Mouse (Mus musculus) gastrocnemius, postnatal 14 days (tissue): ENCODE measurements around the gene Wdr66. TPM values are rescaled to one million over a fixed set of nuclear protein-coding genes. Genes with fewer than 3 reads are reported as not detected.

ENCODE experiments used
- DNase-seq: peaks from one replicate; pipeline ENCODE4 v3.0.0; 2021; ENCODE audit warnings: mixed read lengths
- intact Hi-C: fragments of 180-260 bp; cut with DNase I; formaldehyde crosslinking; loops from one replicate; pipeline ENCODE4 v1.15.1; 2025; ENCODE audit warnings: low total_unique reads
- total RNA-seq, 2 experiments: library from RNA; stranded (reverse); gene quantifications; 2 replicates each; pipeline ENCODE4 v1.2.3; 2021

The Wdr66 gene
- total RNA-seq, 2 experiments from 2014 or later, result 2.0 to 2.2 TPM

DNA sequence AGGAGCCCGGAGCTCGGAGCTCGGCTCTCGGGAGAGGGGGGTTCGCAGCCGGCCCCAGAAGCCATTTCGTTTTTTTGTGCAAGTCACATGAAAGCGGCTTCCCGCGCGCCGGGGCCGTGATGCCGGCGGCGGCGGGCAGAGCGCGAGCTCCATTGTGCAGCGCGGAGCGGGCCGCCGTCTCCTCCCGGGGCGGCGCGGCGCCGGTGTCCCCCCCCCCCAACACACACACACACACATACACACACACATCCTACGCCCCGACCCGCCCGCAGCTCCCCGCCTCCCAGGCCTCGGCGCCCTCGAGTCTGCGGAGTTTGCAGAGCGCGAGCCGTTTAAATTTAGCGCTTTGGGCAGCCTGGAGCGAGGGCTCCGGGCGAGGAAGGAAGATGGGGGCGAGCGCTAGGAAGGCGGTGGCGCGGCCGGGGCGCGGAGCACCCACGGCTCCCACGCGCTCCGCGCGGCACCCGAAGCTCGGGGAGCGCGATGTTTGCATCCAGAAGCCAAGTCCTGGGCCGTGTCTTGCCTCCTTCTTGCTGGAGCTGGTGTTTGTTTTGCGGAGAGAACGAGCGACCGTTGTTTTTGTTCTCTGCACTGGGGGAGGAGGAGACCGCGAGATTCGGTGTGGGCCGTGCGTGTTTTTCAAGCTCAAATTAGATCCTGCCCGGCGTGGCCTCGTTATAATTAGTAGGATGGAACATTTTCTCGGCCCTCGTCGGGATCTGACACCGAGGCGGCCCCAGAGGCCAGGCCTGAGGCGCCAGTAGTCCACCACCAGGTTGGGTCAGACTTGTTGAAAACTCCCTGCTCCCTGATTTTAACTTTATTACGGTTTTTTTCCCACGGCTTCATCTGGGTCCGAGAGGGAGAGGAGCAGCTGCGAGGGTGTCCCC is 93.3 kb downstream of the Wdr66 start:
- intact Hi-C loops, result no loop called here
- DNase-seq, result peak; percentile 70

DNA sequence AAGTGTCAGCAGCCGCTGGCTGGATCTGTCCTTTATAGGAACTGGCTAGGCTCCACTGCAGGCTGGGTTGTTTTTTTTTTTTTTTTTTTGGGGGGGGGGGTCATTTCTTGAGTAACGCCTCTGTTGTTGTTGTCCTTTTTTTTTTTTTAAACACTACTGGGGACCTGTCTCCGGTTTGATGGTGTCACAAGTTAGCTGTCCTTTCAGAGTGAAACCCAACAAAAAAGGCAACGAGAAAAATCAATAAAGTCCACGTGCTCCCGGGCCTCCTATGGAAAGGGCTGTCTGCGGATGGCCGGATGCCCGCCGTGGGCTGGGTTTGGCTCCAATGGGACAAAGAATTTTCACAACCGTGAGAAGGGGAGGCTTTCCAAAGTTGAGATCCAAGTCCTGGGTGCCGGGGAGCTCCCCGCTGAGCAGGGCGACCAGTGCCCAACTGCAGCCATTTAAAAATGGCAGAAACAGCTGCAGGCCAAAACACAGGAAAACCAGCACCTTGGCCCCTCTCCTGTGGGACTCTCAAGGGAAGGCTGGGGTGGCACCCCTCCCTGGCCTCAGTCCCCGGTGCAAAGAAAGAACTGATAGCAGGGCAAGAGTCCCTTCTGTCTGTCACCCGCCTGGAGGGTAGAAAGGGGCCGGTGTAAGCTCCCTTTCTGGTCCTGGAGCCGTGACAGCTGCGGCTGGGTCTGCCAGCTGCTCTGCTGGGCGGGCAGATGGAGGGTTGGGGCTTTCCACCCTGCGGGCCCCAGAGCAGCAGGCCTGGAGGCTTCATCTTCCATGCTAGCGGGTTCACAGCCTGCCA is 94.2 kb downstream of the Wdr66 start:
- intact Hi-C loops, result no loop called here
- DNase-seq, result peak; percentile 84

DNA sequence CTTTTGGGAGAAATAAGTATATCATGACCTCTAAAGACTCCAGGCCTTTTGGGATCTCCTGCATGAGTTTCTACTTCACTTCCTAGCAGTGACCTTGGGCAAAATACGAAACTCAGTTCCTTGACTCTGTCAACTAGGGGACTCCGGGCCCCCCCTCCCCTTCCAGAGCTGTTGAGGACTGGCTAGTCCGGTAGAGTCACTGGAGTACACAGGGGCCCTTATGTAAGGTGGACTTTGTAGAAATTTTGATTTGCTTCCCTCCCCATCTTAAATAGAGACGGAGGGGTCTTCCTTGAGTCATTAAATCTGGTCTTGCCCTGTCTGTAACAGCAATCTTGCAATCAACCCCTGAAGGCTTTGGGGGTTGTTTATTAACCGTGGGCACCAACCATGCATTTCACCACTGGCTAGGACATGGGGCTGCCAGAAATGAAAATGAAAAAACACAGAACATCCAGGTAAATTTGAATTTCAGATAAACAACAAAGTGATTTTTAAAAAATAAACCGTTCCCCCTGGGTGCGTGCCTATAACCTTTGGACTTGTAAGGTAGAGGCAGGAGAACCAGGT is 94.9 kb downstream of the Wdr66 start:
- intact Hi-C loops, result no loop called here
- DNase-seq, result no peak

DNA sequence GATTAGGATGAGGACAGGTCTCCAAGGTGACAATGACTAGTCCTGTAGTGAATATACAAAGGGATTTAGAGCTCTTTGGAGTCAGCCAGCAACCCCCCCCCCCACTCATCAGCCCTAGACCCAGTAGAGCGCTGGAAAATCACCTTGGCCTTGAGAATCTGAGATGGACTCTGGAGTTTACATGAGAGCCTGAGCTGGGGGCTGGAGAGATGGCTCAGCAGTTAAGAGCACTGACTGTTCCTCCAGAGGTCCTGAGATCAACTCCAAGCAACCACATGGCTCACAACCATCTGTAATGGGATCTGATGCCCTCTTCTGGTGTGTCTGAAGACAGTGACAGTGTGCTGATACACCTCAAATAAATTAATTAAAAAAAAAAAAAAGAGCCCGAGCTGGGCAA is 96.1 kb downstream of the Wdr66 start:
- intact Hi-C loops, result no loop called here
- DNase-seq, result no peak

DNA sequence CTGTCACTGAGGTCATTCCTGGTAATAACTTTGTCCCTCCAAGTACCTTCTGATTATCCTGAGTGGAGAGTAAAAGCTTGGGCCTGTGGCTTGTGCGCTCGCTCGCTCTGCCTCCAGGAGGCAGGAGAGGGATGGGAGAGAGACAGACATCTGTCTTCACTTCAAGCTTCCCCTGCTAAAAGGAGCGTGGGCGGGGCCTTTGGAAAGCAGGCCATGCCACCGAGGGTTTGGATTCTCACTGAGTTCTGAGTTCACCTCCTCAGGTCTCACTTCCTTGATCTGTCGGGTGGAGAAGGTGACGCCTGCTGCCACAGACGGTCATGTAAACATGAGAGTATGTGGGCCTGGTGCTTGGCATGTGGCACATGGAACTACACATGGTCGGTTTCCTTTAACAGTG is 98.5 kb downstream of the Wdr66 start:
- intact Hi-C loops, result loop anchor here (5.0 kb wide), 1 partner anchor 63 kb away; no protein-coding TSS in a partner anchor
- DNase-seq, result peak; percentile 56

GRCm38 (mm10) chr5:123355918-123356317 is 104.0 kb downstream of the Wdr66 start:
- intact Hi-C loops, result no loop called here

GRCm38 (mm10) chr5:123357253-123357652 is 105.4 kb downstream of the Wdr66 start:
- intact Hi-C loops, result no loop called here

More at GRCm38 (mm10) chr5:123355918-123356317, 104.0 kb downstream of the Wdr66 start:
- no peak for DNase-seq

DNA sequence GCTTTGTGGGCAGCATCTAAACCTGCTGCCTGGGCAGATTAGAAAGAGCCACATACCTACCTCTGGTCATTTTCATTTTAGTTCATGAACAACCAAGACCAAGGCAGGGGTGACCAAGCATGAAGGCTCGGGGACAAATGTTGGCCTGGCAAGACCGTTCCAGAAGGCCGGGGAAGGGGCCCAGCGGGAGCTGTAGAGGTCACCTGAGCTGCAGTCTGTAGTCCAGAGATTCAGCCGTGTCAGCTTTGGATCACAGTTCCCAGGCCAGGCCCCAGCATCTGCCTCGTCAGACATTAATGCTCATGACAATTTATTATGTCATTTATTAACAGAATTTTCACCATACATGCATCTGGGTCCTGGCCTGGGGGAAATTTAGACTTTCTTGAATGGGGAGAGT is 107.5 kb downstream of the Wdr66 start:
- DNase-seq, result no peak
- intact Hi-C loops, result no loop called here

More at GRCm38 (mm10) chr5:123357253-123357652, 105.4 kb downstream of the Wdr66 start:
- no peak for DNase-seq

- intact Hi-C loops, result no loop called here
- DNase-seq, result no peak
Measured at GRCm38 (mm10) chr5:123362911-123363310, 111.0 kb downstream of the Wdr66 start.

DNA sequence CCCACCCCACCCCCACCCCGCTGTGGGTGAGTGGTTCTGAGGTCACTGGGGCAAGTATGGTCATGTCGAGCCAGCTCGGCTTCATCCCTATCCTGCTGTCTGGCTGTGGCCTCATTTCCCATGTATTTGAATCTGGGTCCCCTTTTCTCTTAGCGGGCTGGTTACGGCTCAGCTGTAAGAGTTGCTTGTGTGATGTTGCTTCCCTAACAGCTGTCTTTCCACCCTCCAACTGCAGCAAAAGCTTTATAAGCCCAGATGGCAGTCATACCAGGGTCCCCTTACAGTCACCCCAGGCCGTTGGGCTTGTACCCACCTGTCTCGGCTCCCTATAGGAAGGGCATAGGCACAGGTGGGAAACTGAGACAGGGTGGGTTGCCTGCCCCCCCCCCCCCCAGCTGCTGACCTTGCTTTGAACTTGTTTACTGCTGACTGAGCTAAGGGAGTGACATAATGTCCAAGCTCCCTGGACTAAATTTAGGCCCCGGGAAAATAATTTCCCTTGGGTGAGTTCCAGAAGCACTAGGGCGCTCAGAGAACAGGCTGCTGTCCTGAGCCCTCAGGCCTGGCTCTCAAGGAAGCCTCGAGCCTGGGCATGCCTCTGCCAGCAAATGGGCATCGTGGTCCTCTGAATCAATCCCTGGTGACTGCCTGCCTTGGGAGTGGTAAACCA is 112.5 kb downstream of the Wdr66 start:
- intact Hi-C loops, result no loop called here
- DNase-seq, result peak; percentile 43

- DNase-seq, result peak; percentile 51
Measured at GRCm38 (mm10) chr5:123368869-123369488, 117.1 kb downstream of the Wdr66 start.

DNA sequence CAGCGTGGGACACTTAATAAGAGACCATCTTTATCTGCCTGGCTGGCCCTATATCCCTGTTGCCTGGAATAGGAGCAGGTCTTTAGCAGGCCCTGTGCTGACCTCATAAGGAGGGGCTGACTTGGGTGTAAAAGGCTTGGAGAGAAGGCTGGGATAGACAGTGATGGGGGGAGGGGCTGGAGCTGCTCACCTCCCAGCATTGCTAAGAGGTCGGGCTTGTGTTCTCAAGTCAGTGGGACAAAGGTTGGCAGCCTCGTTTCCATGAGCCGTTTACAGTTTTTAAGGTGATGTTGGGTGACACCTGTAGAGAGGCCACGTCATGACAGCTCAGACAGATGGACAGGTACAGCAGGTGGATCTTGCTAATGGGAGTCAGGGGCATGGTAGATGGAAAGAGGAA is 118.1 kb downstream of the Wdr66 start:
- intact Hi-C loops, result loop anchor here (5.0 kb wide), 1 partner anchor 132 kb away; no protein-coding TSS in a partner anchor
- DNase-seq, result no peak

More at GRCm38 (mm10) chr5:123368869-123369488, 117.1 kb downstream of the Wdr66 start:
- intact Hi-C loops, result no loop called here

- intact Hi-C loops, result no loop called here
- DNase-seq, result no peak
Measured at GRCm38 (mm10) chr5:123375262-123375661, 123.4 kb downstream of the Wdr66 start.

GRCm38 (mm10) chr5:123375793-123376452 is 124.0 kb downstream of the Wdr66 start:
- no peak for DNase-seq
- intact Hi-C loops, result loop anchor here (2.0 kb wide), 1 partner anchor 61 kb away; no protein-coding TSS in a partner anchor

- intact Hi-C loops, result loop anchor here (2.0 kb wide), 1 partner anchor 60 kb away; no protein-coding TSS in a partner anchor
- DNase-seq, result peak; percentile 74
Measured at GRCm38 (mm10) chr5:123376569-123376968, 124.7 kb downstream of the Wdr66 start.
